Mouse (Mus musculus) midbrain, embryonic 11.5 days (tissue): ENCODE data around the gene Hnf1a. TPM values are rescaled to one million over a fixed set of nuclear protein-coding genes. Genes with fewer than 3 reads are reported as not detected.
"Not testable (repeated sequence)": the region's sequence is repeated elsewhere in the genome, so short reads cannot be mapped to it uniquely, and the experiment has no call there.

ENCODE experiments used
- ATAC-seq: fragments of 200-750 bp; cut with Nextera tagmentation; 2 replicates; pipeline ENCODE4 v1.8.0; 2017; ENCODE audit warnings: moderate TSS enrichment, moderate library complexity; ENCODE audit not compliant: low FRiP score
- DNase-seq: peaks from one replicate; pipeline ENCODE4 v3.0.0; 2015; ENCODE audit warnings: low spot score; ENCODE audit errors: missing footprints
- H3K27ac ChIP-seq: fragments of 300-500 bp; sonication (generic); 2 replicates; pipeline ENCODE4 v1.5.1; 2014; ENCODE audit warnings: low read depth, low read length
- H3K27me3 ChIP-seq: fragments of 300-500 bp; sonication (generic); 2 replicates; pipeline ENCODE4 v1.6.1; 2014; ENCODE audit warnings: mild to moderate bottlenecking, low read length, moderate library complexity, mixed read lengths; ENCODE audit not compliant: control insufficient read depth, insufficient read depth
- H3K36me3 ChIP-seq: fragments of 300-500 bp; sonication (generic); 2 replicates; pipeline ENCODE4 v1.6.1; 2014; ENCODE audit warnings: mild to moderate bottlenecking, low read length, moderate library complexity, mixed read lengths; ENCODE audit not compliant: control insufficient read depth, insufficient read depth
- H3K4me1 ChIP-seq: fragments of 300-500 bp; sonication (generic); 2 replicates; pipeline ENCODE4 v1.6.1; 2014; ENCODE audit warnings: low read length; ENCODE audit not compliant: control insufficient read depth, insufficient read depth
- H3K4me2 ChIP-seq: fragments of 300-500 bp; sonication (generic); 2 replicates; pipeline ENCODE4 v1.6.1; 2014; ENCODE audit warnings: mild to moderate bottlenecking, moderate library complexity
- H3K4me3 ChIP-seq: fragments of 300-500 bp; sonication (generic); 2 replicates; pipeline ENCODE4 v1.5.1; 2014; ENCODE audit warnings: low read depth, low read length
- H3K9ac ChIP-seq: fragments of 300-500 bp; sonication (generic); 2 replicates; pipeline ENCODE4 v1.6.1; 2014; ENCODE audit warnings: low read length
- H3K9me3 ChIP-seq: fragments of 300-500 bp; sonication (generic); 2 replicates; pipeline ENCODE4 v1.6.1; 2016; ENCODE audit warnings: low read length; ENCODE audit not compliant: control insufficient read depth
- WGBS: fragments of 180-500 bp; shearing (Covaris S2); extraction: QIAGEN DNeasy Blood & Tissue Kit; methylation state at CpG from one replicate; pipeline ENCODE4 v1.1.7; 2014; 5-methylcytosine and 5-hydroxymethylcytosine counted together
- polyA plus RNA-seq: library from polyadenylated mRNA; unstranded; fragments of >200 nt; fragmentation: Nextera tagmentation; extraction: Ambion mirVana; gene quantifications from 2 replicates; pipeline ENCODE4 v1.2.1, GENCODE M21; 2014

Gene Hnf1a
- polyA plus RNA-seq, 1 experiment from 2014 or later: not detected

DNA sequence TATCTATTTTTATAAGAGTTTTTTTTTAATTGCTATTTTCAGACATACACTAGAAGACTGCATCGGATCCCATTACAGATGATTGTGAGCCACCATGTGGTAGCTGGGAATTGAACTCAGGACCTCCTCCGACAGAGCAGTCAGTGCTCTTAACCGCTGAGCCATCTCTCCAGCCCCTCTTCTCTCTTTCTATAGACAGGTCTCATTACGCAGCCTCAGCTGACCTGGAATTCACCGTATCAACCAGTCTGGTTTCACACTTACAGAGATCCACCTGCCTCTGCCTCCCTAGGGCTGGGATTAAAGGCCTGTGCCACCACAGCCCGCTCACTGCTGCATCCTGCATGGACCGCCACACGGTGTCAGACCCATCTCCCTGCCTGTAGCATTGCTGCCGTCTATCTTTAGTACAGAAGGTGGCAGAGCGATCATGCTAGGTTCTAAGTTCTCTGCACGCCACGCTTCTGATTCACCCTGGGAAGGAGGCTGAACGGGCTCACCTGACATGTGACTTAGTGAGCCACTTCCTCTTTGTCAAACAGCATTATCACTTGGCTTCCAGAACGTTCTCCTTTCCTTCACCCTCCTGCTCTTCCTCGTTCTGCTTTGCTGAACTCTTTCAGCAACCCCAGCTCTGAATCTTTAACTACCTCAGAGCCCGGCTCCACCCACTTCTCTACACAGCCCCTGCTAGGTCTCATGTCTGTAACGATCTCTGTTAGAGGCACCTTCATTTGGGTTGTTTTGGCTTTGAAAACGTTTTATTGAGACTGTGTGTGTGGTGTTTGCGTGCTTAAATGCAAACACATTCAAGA lies 49.1 kb downstream of the Hnf1a start:
- no peak overlapping the region for H3K9ac ChIP-seq
- no peak overlapping the region for H3K4me2 ChIP-seq
- no peak overlapping the region for H3K27ac ChIP-seq
- DNase-seq (no peak), ATAC-seq (no peak)
- H3K4me3 ChIP-seq: no peak overlapping the region
- H3K36me3 ChIP-seq: no peaks in the 10 kb centered on the region
- no peaks in the 10 kb centered on the region for H3K27me3 ChIP-seq
- H3K4me1 ChIP-seq: peaks cover 3% of the 10 kb centered on the region; the same call in 1 of the 2 replicates
- H3K9me3 ChIP-seq: 0 out of 2 replicates have a peak, but pooled peaks cover 2% of the 10 kb centered on the region
- 83% methylated on average over 19 of the region's 19 CpGs for WGBS

DNA sequence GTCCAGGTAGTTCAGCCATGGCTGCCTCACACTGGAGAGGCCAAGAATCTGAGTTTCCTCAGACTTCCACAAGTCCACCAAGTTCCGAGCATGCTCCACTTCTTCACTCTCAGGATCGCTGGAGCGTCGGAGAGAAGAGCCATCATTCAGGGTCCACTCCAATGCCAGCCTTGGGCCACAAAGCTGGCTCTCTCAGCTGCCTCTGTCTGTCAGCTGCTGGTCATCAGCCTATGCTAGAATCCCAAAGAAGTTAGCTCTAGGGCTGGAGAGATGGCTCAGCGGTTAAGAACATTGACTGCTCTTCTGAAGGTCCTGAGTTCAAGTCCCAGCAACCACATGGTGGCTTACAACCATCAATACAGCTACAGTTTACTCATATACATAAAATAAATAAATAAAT lies 53.5 kb downstream of the Hnf1a start:
- not testable (repeated sequence) for H3K4me1 ChIP-seq, H3K36me3 ChIP-seq, H3K27me3 ChIP-seq, ATAC-seq, H3K27ac ChIP-seq, DNase-seq, H3K4me3 ChIP-seq, H3K4me2 ChIP-seq, H3K9me3 ChIP-seq, H3K9ac ChIP-seq
- WGBS: 97% methylated on average over 5 of the region's 5 CpGs

DNA sequence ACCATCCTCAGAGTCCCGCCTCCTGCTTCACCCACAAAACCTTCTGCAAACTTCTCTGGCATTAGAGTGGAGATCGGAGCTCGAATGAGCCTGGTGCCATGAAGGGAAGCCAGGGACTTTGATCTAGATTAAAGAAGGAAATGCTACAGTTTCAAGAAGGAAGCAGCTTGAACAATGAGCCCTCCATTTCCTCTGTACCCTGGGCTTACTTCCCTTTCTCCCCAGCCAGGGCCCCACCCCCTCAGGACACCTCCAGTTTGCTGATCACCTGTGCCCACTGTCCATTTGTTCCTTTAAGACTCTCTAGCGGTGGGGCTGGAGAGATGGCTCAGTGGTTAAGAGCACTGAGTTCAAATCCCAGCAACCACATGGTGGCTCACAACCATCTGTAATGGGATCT lies 54.1 kb downstream of the Hnf1a start:
- no peak overlapping the region for H3K4me2 ChIP-seq
- 86% methylated on average over 4 of the region's 4 CpGs for WGBS
- DNase-seq: no peak
- H3K9ac ChIP-seq: no peak overlapping the region
- no peaks in the 10 kb centered on the region; the same call in 1 of the 2 replicates for H3K36me3 ChIP-seq
- no peaks in the 10 kb centered on the region for H3K27me3 ChIP-seq
- H3K4me3 ChIP-seq: no peak overlapping the region
- ATAC-seq: no peak
- no peaks in the 10 kb centered on the region for H3K4me1 ChIP-seq
- H3K27ac ChIP-seq: no peak overlapping the region
- no peaks in the 10 kb centered on the region for H3K9me3 ChIP-seq

GRCm38 (mm10) chr5:114915854-114916253 lies 55.0 kb downstream of the Hnf1a start:
- Histone ChIP-seq H3K4me3 (no peak overlapping the region), H3K9ac (no peak overlapping the region), H3K36me3 (no peaks in the 10 kb centered on the region; the same call in 1 of the 2 replicates), H3K4me2 (no peak overlapping the region), H3K9me3 (no peaks in the 10 kb centered on the region), H3K4me1 (no peaks in the 10 kb centered on the region), H3K27ac (no peak overlapping the region), H3K27me3 (no peaks in the 10 kb centered on the region)
- ATAC-seq: no peak
- DNase-seq: no peak
- 81% methylated on average over 5 of the region's 5 CpGs for WGBS

DNA sequence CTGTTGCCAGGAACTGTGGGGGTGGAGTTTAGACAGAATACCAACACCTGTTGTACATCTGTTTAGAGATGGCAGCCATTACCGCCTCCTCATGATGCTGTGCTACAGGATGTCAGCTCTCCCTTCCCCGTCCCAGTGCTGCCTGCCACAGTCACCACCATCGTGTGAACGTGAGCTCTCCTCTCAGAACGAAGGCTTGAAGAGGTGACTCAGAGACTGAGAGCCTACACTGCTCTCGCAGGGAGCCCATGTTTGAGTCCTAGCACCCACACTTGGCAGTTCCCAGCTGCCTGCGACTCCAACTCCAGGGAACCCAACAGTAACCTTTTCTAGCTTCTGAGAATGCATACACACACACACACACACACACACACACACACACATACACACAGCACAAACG lies 56.0 kb downstream of the Hnf1a start:
- Histone ChIP-seq H3K4me2 (no peak overlapping the region), H3K4me1 (no peaks in the 10 kb centered on the region), H3K36me3 (no peaks in the 10 kb centered on the region; the same call in 1 of the 2 replicates), H3K27ac (no peak overlapping the region), H3K4me3 (no peak overlapping the region), H3K9me3 (no peaks in the 10 kb centered on the region), H3K9ac (no peak overlapping the region), H3K27me3 (no peaks in the 10 kb centered on the region)
- DNase-seq: no peak
- no peak for ATAC-seq
- WGBS: 83% methylated on average over 8 of the region's 8 CpGs

- Histone ChIP-seq H3K9me3 (no peaks in the 10 kb centered on the region), H3K36me3 (no peaks in the 10 kb centered on the region; the same call in 1 of the 2 replicates), H3K4me1 (no peaks in the 10 kb centered on the region), H3K4me2 (no peak overlapping the region), H3K27me3 (no peaks in the 10 kb centered on the region), H3K9ac (no peak overlapping the region), H3K27ac (no peak overlapping the region), H3K4me3 (no peak overlapping the region)
- WGBS: 66% methylated on average over 4 of the region's 4 CpGs
- ATAC-seq (no peak), DNase-seq (no peak)
Observed at GRCm38 (mm10) chr5:114913686-114914085, 57.2 kb downstream of the Hnf1a start.

- Histone ChIP-seq H3K27me3 (no peaks in the 10 kb centered on the region), H3K36me3 (no peaks in the 10 kb centered on the region; the same call in 1 of the 2 replicates), H3K27ac (no peak overlapping the region), H3K4me2 (no peak overlapping the region), H3K9ac (no peak overlapping the region), H3K4me3 (no peak overlapping the region), H3K4me1 (no peaks in the 10 kb centered on the region), H3K9me3 (no peaks in the 10 kb centered on the region)
- WGBS: 53% methylated on average over 13 of the region's 13 CpGs
- no peak for ATAC-seq
- DNase-seq: no peak
Observed at GRCm38 (mm10) chr5:114908598-114909305, 62.1 kb downstream of the Hnf1a start.

- H3K36me3 ChIP-seq: no peaks in the 10 kb centered on the region
- H3K4me2 ChIP-seq: no peak overlapping the region
- no peak overlapping the region for H3K4me3 ChIP-seq
- no peaks in the 10 kb centered on the region for H3K9me3 ChIP-seq
- ATAC-seq (no peak), DNase-seq (peak; percentile 91)
- H3K27me3 ChIP-seq: no peaks in the 10 kb centered on the region
- no peak overlapping the region for H3K27ac ChIP-seq
- no peak overlapping the region for H3K9ac ChIP-seq
- no peaks in the 10 kb centered on the region for H3K4me1 ChIP-seq
- WGBS: 26% methylated on average over 1 of the region's 1 CpGs
Observed at GRCm38 (mm10) chr5:114902413-114902812, 68.5 kb downstream of the Hnf1a start.
